Mouse (Mus musculus): Measurements from ENCODE around the gene Gm6899. TPM values are rescaled to one million over a fixed set of nuclear protein-coding genes. Genes with fewer than 3 reads are reported as not detected.

Gm6899 gene
- polyA plus RNA-seq, 1 experiment from 2014 or later: not detected

DNA sequence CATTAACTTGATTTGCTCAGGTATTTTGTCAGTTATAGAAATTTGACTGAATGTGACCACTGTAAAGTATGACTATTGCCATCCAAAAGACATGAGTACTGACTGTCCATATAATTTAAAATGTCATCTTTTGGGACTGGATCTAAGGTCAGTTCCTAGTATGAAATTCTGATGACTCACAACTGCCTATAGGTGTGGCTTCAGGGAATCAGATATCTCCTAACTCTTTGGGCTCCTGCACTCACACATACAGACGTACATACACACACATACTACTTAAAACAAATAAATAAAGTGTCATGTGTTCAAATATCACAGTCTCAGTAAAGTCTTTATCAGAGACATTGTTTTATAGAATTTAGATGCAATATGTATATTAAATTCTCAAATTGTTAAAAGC is 5.8 kb downstream of the Gm6899 start:
- Histone ChIP-seq H3K9me3 (no peaks in the 10 kb centered on the region), H3K9ac (no peak overlapping the region), H3K4me2 (no peak overlapping the region), H3K27me3 (no peaks in the 10 kb centered on the region), H3K4me1 (no peaks in the 10 kb centered on the region), H3K4me3 (no peak overlapping the region), H3K27ac (no peak overlapping the region), H3K36me3 (no peaks in the 10 kb centered on the region)
- no peak for ATAC-seq (ENCODE audit: insufficient number of reproducible peaks, insufficient read depth, low FRiP score, low TSS enrichment, low read depth)
- WGBS: 67% methylated on average over 1 of the region's 1 CpGs

DNA sequence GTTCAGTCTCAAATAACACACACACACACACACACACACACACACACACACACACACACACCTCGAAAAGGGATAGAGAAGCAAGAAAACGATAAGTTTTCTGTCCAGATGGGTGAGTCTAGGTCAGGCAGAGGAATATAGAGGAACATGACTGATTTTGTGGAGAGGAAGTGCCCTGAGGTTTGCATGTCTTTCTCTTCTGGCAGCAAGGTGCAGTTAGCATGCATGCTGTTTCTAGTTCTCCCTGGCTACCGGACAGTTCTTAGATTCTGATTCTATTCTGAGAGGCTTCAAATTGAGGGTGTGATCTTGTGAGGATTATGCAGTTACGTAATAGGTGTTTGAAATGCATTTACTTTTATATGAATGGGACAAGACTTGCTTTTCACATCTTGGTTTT is 7.7 kb downstream of the Gm6899 start:
- Histone ChIP-seq H3K27me3 (no peaks in the 10 kb centered on the region), H3K4me2 (no peak overlapping the region), H3K9me3 (no peaks in the 10 kb centered on the region), H3K27ac (no peak overlapping the region), H3K9ac (no peak overlapping the region), H3K4me1 (no peaks in the 10 kb centered on the region), H3K36me3 (no peaks in the 10 kb centered on the region), H3K4me3 (no peak overlapping the region)
- ATAC-seq (ENCODE audit: insufficient number of reproducible peaks, insufficient read depth, low FRiP score, low TSS enrichment, low read depth): no peak
- 84% methylated on average over 4 of the region's 4 CpGs for WGBS

DNA sequence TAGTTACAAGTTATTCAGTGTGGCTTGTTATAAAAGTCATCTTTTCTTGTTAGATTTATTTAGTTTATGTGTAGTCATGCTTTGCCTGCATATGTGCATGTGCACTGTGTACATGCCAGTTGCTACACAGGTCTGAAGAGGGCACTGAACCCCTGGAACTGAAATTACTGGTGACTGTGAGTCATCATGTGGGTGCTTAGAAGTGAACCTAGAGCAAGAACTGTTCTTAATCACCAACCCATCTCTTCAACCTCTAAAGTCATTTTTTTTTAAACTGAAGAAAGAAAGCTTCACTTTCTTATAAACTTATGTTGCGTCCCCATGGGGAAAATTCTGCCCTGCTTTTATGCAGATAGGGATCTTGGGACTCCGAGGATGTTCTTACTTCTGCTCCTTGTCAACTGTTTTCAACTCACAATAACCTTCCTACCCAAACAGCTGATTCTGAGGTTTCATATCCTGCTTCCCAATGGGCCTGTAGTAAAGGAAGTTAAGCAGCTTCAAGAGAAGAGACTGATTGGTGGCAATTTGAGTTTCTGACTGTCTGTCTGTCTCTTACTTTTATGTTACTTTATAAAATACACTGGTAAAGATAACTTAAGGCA is 8.6 kb downstream of the Gm6899 start:
- no peaks in the 10 kb centered on the region for H3K27me3 ChIP-seq
- H3K4me2 ChIP-seq: no peak overlapping the region
- H3K4me3 ChIP-seq: no peak overlapping the region
- WGBS: 87% methylated on average over 2 of the region's 2 CpGs
- H3K36me3 ChIP-seq: no peaks in the 10 kb centered on the region
- H3K9ac ChIP-seq: no peak overlapping the region
- no peaks in the 10 kb centered on the region for H3K4me1 ChIP-seq
- H3K9me3 ChIP-seq: no peaks in the 10 kb centered on the region
- no peak for ATAC-seq (ENCODE audit: insufficient number of reproducible peaks, insufficient read depth, low FRiP score, low TSS enrichment, low read depth)
- H3K27ac ChIP-seq: no peak overlapping the region

DNA sequence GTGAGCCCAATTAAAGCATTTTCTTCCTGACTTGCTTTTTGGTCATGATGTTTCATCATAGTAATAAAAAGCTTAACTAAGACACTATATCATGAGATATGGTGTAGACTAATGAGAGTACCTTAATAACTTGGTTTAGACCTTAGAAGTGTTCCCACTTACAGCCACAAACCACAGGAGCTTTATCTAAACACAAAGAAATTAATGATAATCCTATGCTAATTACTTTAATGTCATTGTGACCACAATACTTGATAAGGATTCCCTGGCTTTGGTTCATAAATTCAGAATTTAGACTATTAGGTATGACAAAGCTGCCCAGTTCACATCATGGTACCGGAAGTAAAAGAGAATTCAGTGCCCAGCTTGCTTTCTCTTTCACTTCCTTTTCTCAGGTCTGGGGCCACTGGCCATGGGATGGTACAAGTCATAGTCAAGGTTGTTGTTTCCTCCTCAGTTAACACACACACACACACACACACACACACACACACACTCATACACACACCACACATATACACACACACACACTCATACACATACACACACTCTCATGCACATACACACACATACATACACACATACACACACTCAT is 11.1 kb downstream of the Gm6899 start:
- 93% methylated on average over 1 of the region's 1 CpGs for WGBS
- H3K36me3 ChIP-seq: no peaks in the 10 kb centered on the region
- H3K4me1 ChIP-seq: no peaks in the 10 kb centered on the region
- no peak overlapping the region for H3K9ac ChIP-seq
- no peak overlapping the region for H3K4me3 ChIP-seq
- no peak overlapping the region for H3K4me2 ChIP-seq
- no peaks in the 10 kb centered on the region for H3K27me3 ChIP-seq
- no peak for ATAC-seq (ENCODE audit: insufficient number of reproducible peaks, insufficient read depth, low FRiP score, low TSS enrichment, low read depth)
- H3K9me3 ChIP-seq: no peaks in the 10 kb centered on the region
- H3K27ac ChIP-seq: no peak overlapping the region

DNA sequence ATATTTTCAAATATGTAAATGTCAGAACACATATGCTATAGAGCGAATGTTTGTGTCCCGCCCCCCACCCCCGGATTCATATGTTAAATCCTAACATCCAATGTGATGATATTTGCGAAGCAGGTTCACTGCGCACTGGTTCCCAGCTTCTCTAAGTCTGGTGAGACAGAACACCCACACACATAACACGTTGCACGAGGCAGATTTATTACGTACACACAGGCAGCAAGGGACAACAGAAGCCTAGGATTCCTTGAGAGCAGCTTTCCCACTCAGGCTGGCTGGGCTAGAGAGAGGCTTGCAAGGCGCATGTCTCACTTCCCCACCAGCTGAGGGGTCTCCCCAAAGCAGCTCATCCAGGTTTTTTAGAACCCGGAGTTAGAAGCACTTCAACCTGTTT is 15.8 kb downstream of the Gm6899 start:
- Histone ChIP-seq H3K36me3 (no peaks in the 10 kb centered on the region), H3K4me3 (no peak overlapping the region), H3K4me2 (no peak overlapping the region), H3K4me1 (no peaks in the 10 kb centered on the region), H3K9me3 (no peaks in the 10 kb centered on the region), H3K9ac (no peak overlapping the region), H3K27me3 (no peaks in the 10 kb centered on the region), H3K27ac (no peak overlapping the region)
- ATAC-seq (ENCODE audit: insufficient number of reproducible peaks, insufficient read depth, low FRiP score, low TSS enrichment, low read depth): no peak
- WGBS: 67% methylated on average over 10 of the region's 10 CpGs

DNA sequence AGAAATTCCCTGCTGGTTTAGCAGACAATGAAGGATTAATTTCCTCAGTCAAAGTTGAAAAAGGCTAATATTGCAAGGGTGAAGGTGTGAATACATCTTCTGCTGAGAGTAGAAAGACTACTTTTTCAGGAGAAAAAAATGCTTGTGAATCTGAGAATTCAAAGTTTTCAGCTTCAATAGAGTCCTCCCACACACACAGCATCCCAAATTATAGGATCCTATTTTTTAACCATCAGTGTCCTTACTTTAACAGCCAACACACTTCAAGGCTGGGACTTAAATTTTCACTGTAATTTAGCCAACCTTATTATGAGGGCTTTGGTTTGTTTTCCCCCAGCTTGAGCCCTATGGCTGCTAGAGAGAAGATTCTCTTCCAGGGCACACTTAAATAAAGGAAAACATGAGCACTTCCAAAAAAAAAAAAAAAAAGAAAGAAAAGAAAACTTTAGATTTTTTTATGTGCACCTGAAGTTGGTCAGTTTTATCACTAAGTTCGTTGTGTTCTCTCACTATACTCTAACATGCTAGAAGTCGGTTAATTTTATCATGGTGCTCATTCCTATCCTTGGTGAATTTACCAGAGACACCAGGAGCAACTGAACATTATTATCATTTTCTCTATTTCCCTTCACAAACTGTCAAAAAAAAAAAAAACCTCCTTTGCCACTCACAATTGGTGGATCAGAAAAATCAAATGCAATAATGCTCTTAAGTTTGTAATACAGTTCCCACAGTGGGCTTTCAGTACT is 25.6 kb downstream of the Gm6899 start:
- no peak overlapping the region for H3K9ac ChIP-seq
- no peak overlapping the region for H3K27ac ChIP-seq
- no peak overlapping the region for H3K4me2 ChIP-seq
- no peaks in the 10 kb centered on the region for H3K4me1 ChIP-seq
- no peaks in the 10 kb centered on the region for H3K9me3 ChIP-seq
- no peaks in the 10 kb centered on the region for H3K36me3 ChIP-seq
- WGBS: 91% methylated on average over 2 of the region's 2 CpGs
- no peak overlapping the region for H3K4me3 ChIP-seq
- ATAC-seq (ENCODE audit: insufficient number of reproducible peaks, insufficient read depth, low FRiP score, low TSS enrichment, low read depth): no peak
- no peaks in the 10 kb centered on the region for H3K27me3 ChIP-seq

DNA sequence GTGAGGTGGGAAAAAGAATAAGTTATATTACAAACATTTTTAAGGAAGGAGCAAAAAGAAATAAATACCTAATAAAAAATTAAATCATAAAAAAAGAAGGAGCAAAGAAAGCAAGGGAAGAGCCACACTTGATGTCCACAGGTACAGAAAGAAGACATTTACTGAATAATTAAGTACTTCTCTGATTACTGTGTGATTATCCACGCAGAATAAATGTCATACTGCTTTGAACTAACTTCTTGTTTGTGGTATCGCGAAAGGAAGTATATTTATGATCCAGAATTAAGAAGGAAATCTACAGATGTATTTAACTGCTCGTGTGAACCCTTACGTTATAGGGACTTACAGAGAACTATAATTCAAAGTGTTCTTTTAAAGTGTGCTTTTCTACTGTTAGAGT is 29.7 kb downstream of the Gm6899 start:
- 89% methylated on average over 5 of the region's 5 CpGs for WGBS
- Histone ChIP-seq H3K4me3 (no peak overlapping the region), H3K27me3 (no peaks in the 10 kb centered on the region), H3K36me3 (no peaks in the 10 kb centered on the region), H3K4me2 (no peak overlapping the region), H3K9ac (no peak overlapping the region), H3K27ac (no peak overlapping the region), H3K9me3 (no peaks in the 10 kb centered on the region), H3K4me1 (no peaks in the 10 kb centered on the region)
- ATAC-seq (ENCODE audit: insufficient number of reproducible peaks, insufficient read depth, low FRiP score, low TSS enrichment, low read depth): no peak

DNA sequence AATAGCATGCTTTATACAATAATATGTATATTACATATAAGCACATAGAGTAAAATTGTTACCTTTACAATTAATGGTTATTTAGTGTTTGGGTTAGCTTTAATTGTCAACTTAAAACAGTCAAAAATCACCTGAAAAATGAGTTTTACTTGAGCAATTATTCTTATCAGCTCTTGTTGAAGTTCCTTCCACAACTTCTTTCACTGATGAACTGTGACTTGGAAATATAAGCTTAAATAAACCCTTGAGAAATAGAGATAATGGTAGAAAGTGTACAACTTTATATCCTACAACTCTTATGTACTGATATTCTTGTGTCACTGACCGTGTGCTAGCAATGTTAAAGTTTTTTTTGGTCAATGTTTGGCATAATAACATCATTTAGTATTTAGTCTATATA is 43.2 kb downstream of the Gm6899 start:
- Histone ChIP-seq H3K27ac (no peak overlapping the region), H3K9me3 (no peaks in the 10 kb centered on the region), H3K4me1 (no peaks in the 10 kb centered on the region), H3K9ac (no peak overlapping the region), H3K36me3 (no peaks in the 10 kb centered on the region), H3K4me2 (no peak overlapping the region), H3K27me3 (no peaks in the 10 kb centered on the region), H3K4me3 (no peak overlapping the region)
- no peak for ATAC-seq (ENCODE audit: insufficient number of reproducible peaks, insufficient read depth, low FRiP score, low TSS enrichment, low read depth)
- WGBS: 82% methylated on average over 1 of the region's 1 CpGs

DNA sequence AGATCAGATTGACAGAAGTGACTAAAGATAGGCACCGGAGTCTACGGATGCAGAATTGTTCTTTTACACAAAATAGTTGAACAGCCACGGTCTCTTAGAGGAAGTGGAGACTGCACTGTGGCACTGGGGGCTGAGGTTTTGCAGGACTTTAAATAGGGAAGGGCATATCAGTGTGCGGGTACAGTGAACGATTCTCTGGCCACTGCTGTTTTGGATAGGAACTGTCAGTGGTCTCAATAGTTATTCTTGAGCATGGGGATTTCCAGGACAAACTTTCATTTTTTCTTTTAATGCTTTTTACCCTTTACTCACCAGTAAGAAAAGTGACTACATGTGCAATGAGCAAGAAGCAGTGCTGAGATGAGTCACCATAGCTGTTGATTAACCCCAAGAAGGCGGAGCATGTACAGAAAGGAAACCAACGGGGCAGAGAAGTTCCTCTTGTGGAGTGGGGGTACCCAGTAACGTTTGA is 47.3 kb downstream of the Gm6899 start:
- WGBS: 75% methylated on average over 8 of the region's 8 CpGs

DNA sequence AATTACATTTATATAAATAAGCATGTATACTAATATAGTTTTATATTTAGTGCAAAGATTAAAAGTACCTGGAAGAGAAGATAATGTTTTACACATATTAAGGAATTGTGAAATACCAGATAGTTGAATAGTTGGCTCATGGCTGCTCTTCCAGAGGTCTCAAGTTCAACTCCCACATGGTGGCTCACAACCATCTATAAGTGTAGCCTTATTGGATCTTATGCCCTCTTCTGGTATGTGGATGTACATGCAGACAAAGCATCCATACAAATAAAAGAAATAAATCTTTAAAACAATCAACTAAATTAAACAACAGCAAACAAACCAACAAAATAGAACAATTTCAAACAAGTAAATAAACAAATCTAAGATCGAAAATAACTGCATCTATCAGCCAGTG is 49.1 kb downstream of the Gm6899 start:
- H3K4me1 ChIP-seq: no peaks in the 10 kb centered on the region
- ATAC-seq (ENCODE audit: insufficient number of reproducible peaks, insufficient read depth, low FRiP score, low TSS enrichment, low read depth): no peak
- H3K4me2 ChIP-seq: no peak overlapping the region
- H3K9ac ChIP-seq: no peak overlapping the region
- H3K27ac ChIP-seq: no peak overlapping the region
- no peak overlapping the region for H3K4me3 ChIP-seq
- H3K9me3 ChIP-seq: no peaks in the 10 kb centered on the region
- WGBS: 89% methylated on average over 1 of the region's 1 CpGs
- H3K27me3 ChIP-seq: no peaks in the 10 kb centered on the region
- H3K36me3 ChIP-seq: no peaks in the 10 kb centered on the region

More for the DNA sequence above, 47.3 kb downstream of the Gm6899 start:
- Histone ChIP-seq H3K36me3 (no peaks in the 10 kb centered on the region), H3K27me3 (no peaks in the 10 kb centered on the region), H3K9ac (no peak overlapping the region), H3K4me1 (no peaks in the 10 kb centered on the region), H3K9me3 (no peaks in the 10 kb centered on the region), H3K27ac (no peak overlapping the region), H3K4me3 (no peak overlapping the region), H3K4me2 (no peak overlapping the region)
- no peak for ATAC-seq (ENCODE audit: insufficient number of reproducible peaks, insufficient read depth, low FRiP score, low TSS enrichment, low read depth)

Data from embryonic facial prominence, embryonic 13.5 days (tissue).